Mouse (Mus musculus): ENCODE data around the gene Catip. TPM values are rescaled to one million over a fixed set of nuclear protein-coding genes. Genes with fewer than 3 reads are reported as not detected.

Gene Catip
- polyA plus RNA-seq, 1 experiment from 2014 or later, result 0.46 TPM

- WGBS, result 6% methylated on average over 34 of the region's 34 CpGs
- no peak overlapping the region for H3K27ac ChIP-seq (ENCODE audit: poor library complexity, severe bottlenecking)
These were observed 6.2 kb downstream of the Catip start for GRCm38 (mm10) chr1:74367886-74368645.

GRCm38 (mm10) chr1:74370040-74370439, 8.1 kb downstream of the Catip start:
- no peak for ATAC-seq (ENCODE audit: insufficient number of reproducible peaks, low FRiP score)
- Histone ChIP-seq H3K4me1 (replicated peaks) (peaks cover 12% of the 10 kb centered on the region), H3K27me3 (replicated peaks) (no peaks in the 10 kb centered on the region), H3K9ac (no peak overlapping the region), H3K9me3 (replicated peaks) (no peaks in the 10 kb centered on the region), H3K27ac (ENCODE audit: poor library complexity, severe bottlenecking) (no peak overlapping the region), H3K4me3 (no peak overlapping the region), H3K36me3 (no peaks in the 10 kb centered on the region), H3K4me2 (no peak overlapping the region)
- WGBS, result 48% methylated on average over 4 of the region's 4 CpGs

More at GRCm38 (mm10) chr1:74367886-74368645, 6.2 kb downstream of the Catip start:
- ATAC-seq (ENCODE audit: insufficient number of reproducible peaks, low FRiP score), result peak; percentile 74
- peak overlapping the region; percentile 89 for H3K4me2 ChIP-seq
- no peaks in the 10 kb centered on the region for H3K27me3 ChIP-seq (replicated peaks)
- H3K4me1 ChIP-seq (replicated peaks), result peaks cover 10% of the 10 kb centered on the region
- H3K9me3 ChIP-seq (replicated peaks), result no peaks in the 10 kb centered on the region
- peak overlapping the region; percentile 51 for H3K4me3 ChIP-seq
- peak overlapping the region; percentile 76 for H3K9ac ChIP-seq
- H3K36me3 ChIP-seq, result no peaks in the 10 kb centered on the region

- ATAC-seq (ENCODE audit: insufficient number of reproducible peaks, low FRiP score), result no peak
- Histone ChIP-seq H3K4me2 (no peak overlapping the region), H3K36me3 (no peaks in the 10 kb centered on the region), H3K9ac (no peak overlapping the region), H3K4me1 (replicated peaks) (peaks cover 7% of the 10 kb centered on the region; the same call in 1 of the 2 replicates), H3K27ac (ENCODE audit: poor library complexity, severe bottlenecking) (no peak overlapping the region), H3K27me3 (replicated peaks) (no peaks in the 10 kb centered on the region), H3K4me3 (no peak overlapping the region), H3K9me3 (replicated peaks) (no peaks in the 10 kb centered on the region)
- 59% methylated on average over 4 of the region's 4 CpGs for WGBS
These were observed 11.5 kb downstream of the Catip start for GRCm38 (mm10) chr1:74373372-74373771.

GRCm38 (mm10) chr1:74374980-74375379, 13.1 kb downstream of the Catip start, which contains the start of gene Slc11a1:
Gene Slc11a1 (plus strand): TSS chr1:74375195.
- Histone ChIP-seq H3K9me3 (replicated peaks) (no peaks in the 10 kb centered on the region), H3K4me2 (no peak within 1 kb of the TSS), H3K27me3 (replicated peaks) (no peaks in the 10 kb centered on the region), H3K36me3 (no peaks in the 10 kb centered on the region), H3K9ac (no peak within 1 kb of the TSS), H3K4me3 (no peak within 1 kb of the TSS), H3K27ac (ENCODE audit: poor library complexity, severe bottlenecking) (no peak within 1 kb of the TSS), H3K4me1 (replicated peaks) (peaks cover 5% of the 10 kb centered on the region; the same call in 1 of the 2 replicates)
- 72% methylated on average over 8 of the region's 8 CpGs for WGBS
- ATAC-seq (ENCODE audit: insufficient number of reproducible peaks, low FRiP score), result no peak

GRCm38 (mm10) chr1:74375561-74375960, 13.7 kb downstream of the Catip start:
- Histone ChIP-seq H3K27me3 (replicated peaks) (no peaks in the 10 kb centered on the region), H3K36me3 (no peaks in the 10 kb centered on the region), H3K27ac (ENCODE audit: poor library complexity, severe bottlenecking) (no peak overlapping the region), H3K9me3 (replicated peaks) (no peaks in the 10 kb centered on the region), H3K4me2 (no peak overlapping the region), H3K4me1 (replicated peaks) (peaks cover 5% of the 10 kb centered on the region; the same call in 1 of the 2 replicates), H3K4me3 (no peak overlapping the region), H3K9ac (no peak overlapping the region)
- 72% methylated on average over 10 of the region's 10 CpGs for WGBS
- no peak for ATAC-seq (ENCODE audit: insufficient number of reproducible peaks, low FRiP score)

GRCm38 (mm10) chr1:74376396-74376795, 14.5 kb downstream of the Catip start:
- Histone ChIP-seq H3K4me1 (replicated peaks) (peaks cover 5% of the 10 kb centered on the region; the same call in 1 of the 2 replicates), H3K27ac (ENCODE audit: poor library complexity, severe bottlenecking) (no peak overlapping the region), H3K9me3 (replicated peaks) (no peaks in the 10 kb centered on the region), H3K4me3 (no peak overlapping the region), H3K27me3 (replicated peaks) (no peaks in the 10 kb centered on the region), H3K4me2 (no peak overlapping the region), H3K9ac (no peak overlapping the region), H3K36me3 (no peaks in the 10 kb centered on the region)
- ATAC-seq (ENCODE audit: insufficient number of reproducible peaks, low FRiP score), result no peak
- WGBS, result 84% methylated on average over 4 of the region's 4 CpGs

GRCm38 (mm10) chr1:74379058-74379504, 17.2 kb downstream of the Catip start:
- WGBS, result 81% methylated on average over 7 of the region's 7 CpGs
- Histone ChIP-seq H3K4me1 (replicated peaks) (peaks cover 5% of the 10 kb centered on the region; the same call in 1 of the 2 replicates), H3K4me2 (no peak overlapping the region), H3K4me3 (no peak overlapping the region), H3K27me3 (replicated peaks) (no peaks in the 10 kb centered on the region), H3K27ac (ENCODE audit: poor library complexity, severe bottlenecking) (no peak overlapping the region), H3K9me3 (replicated peaks) (no peaks in the 10 kb centered on the region), H3K36me3 (no peaks in the 10 kb centered on the region), H3K9ac (no peak overlapping the region)
- ATAC-seq (ENCODE audit: insufficient number of reproducible peaks, low FRiP score), result no peak

- no peak for ATAC-seq (ENCODE audit: insufficient number of reproducible peaks, low FRiP score)
- no peak overlapping the region for H3K4me2 ChIP-seq
- H3K9ac ChIP-seq, result no peak overlapping the region
- no peaks in the 10 kb centered on the region for H3K27me3 ChIP-seq (replicated peaks)
- no peaks in the 10 kb centered on the region for H3K9me3 ChIP-seq (replicated peaks)
- no peaks in the 10 kb centered on the region for H3K36me3 ChIP-seq
- no peak overlapping the region for H3K27ac ChIP-seq (ENCODE audit: poor library complexity, severe bottlenecking)
- H3K4me3 ChIP-seq, result no peak overlapping the region
- WGBS, result 80% methylated on average over 5 of the region's 5 CpGs
- no peaks in the 10 kb centered on the region; the same call in 1 of the 2 replicates for H3K4me1 ChIP-seq (replicated peaks)
These were observed 18.6 kb downstream of the Catip start for GRCm38 (mm10) chr1:74380484-74380883.

- ATAC-seq (ENCODE audit: insufficient number of reproducible peaks, low FRiP score), result no peak
- Histone ChIP-seq H3K4me2 (no peak overlapping the region), H3K4me3 (no peak overlapping the region), H3K36me3 (no peaks in the 10 kb centered on the region), H3K4me1 (replicated peaks) (no peaks in the 10 kb centered on the region), H3K9me3 (replicated peaks) (no peaks in the 10 kb centered on the region), H3K9ac (no peak overlapping the region), H3K27ac (ENCODE audit: poor library complexity, severe bottlenecking) (no peak overlapping the region), H3K27me3 (replicated peaks) (no peaks in the 10 kb centered on the region)
- 81% methylated on average over 10 of the region's 10 CpGs for WGBS
These were observed 19.7 kb downstream of the Catip start for GRCm38 (mm10) chr1:74381588-74382021.

GRCm38 (mm10) chr1:74383385-74383784, 21.5 kb downstream of the Catip start:
- Histone ChIP-seq H3K4me2 (no peak overlapping the region), H3K9ac (no peak overlapping the region), H3K9me3 (replicated peaks) (no peaks in the 10 kb centered on the region), H3K4me1 (replicated peaks) (peaks cover 11% of the 10 kb centered on the region; the same call in 1 of the 2 replicates), H3K36me3 (no peaks in the 10 kb centered on the region), H3K4me3 (no peak overlapping the region), H3K27me3 (replicated peaks) (no peaks in the 10 kb centered on the region), H3K27ac (ENCODE audit: poor library complexity, severe bottlenecking) (no peak overlapping the region)
- no peak for ATAC-seq (ENCODE audit: insufficient number of reproducible peaks, low FRiP score)
- 84% methylated on average over 13 of the region's 13 CpGs for WGBS

GRCm38 (mm10) chr1:74384525-74384924, 22.6 kb downstream of the Catip start:
- no peaks in the 10 kb centered on the region for H3K27me3 ChIP-seq (replicated peaks)
- WGBS, result 82% methylated on average over 8 of the region's 8 CpGs
- no peaks in the 10 kb centered on the region for H3K36me3 ChIP-seq
- H3K4me3 ChIP-seq, result no peak overlapping the region
- no peak overlapping the region for H3K9ac ChIP-seq
- no peak for ATAC-seq (ENCODE audit: insufficient number of reproducible peaks, low FRiP score)
- H3K27ac ChIP-seq (ENCODE audit: poor library complexity, severe bottlenecking), result no peak overlapping the region
- no peak overlapping the region for H3K4me2 ChIP-seq
- no peaks in the 10 kb centered on the region for H3K9me3 ChIP-seq (replicated peaks)
- peaks cover 15% of the 10 kb centered on the region for H3K4me1 ChIP-seq (replicated peaks)
